Mouse (Mus musculus): ENCODE results near the gene Sap30l.
"Not testable (repeated sequence)": the region's sequence is repeated elsewhere in the genome, so short reads cannot be mapped to it uniquely, and the experiment has no call there.

Sap30l gene

DNA sequence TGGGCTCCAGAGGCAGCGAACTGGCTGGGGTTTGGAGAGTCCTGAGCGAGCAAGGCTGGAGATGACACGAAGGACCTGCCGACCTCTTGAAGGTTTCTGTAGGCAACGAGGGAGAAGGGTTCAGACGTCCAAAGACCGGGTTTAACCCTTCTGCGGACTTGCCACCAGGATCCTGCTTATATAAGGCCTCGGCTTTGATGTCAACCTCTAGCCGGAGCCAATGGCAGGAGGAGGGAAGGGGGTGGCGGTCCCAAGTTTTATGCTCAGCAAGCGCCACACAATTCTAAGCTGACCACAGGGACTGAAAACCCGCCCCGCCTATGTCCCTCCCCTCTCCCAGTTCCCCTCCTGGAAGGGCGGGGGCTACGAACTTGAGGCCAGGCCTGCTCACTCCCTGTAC lies 30.4 kb downstream of the Sap30l start:
- DNase-seq (ENCODE audit: low read depth, low spot score) = no peak

DNA sequence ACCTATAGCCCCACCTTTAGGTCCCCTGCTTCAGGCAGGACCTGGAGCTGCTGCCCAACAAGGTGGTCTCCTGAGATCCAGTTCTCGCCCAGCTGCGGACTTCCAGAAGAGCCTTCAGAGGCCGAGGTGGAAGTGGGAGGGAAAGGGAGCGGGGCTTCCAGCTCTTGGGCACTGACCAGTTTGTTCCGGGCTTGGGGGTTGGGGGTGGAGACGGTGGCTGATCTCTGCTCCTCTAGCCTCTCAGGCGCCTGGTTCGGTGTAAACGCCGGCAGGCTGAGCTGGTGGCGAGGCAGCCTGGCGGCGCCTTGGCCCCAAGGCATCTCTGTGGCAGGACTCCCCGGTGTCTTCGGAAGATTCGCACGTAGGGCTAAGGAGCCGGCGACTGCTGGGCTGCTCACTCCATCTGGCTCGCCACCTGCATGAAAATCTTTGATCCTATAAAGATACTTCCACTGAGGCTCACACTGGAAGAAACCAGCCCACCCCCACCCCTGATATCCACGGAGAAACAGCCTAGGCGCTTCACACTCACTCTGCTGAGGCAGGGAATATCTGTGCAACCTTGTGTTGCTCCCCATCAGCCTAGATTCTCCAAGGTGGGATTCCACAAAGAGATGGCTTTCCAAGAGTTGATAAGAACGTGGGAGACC lies 31.2 kb downstream of the Sap30l start, which contains the start of gene Hand1:
TSS of gene Hand1 (minus strand) at position 267 of the 650 bp plus-strand sequence.
- DNase-seq (ENCODE audit: low read depth, low spot score) = no peak

DNA sequence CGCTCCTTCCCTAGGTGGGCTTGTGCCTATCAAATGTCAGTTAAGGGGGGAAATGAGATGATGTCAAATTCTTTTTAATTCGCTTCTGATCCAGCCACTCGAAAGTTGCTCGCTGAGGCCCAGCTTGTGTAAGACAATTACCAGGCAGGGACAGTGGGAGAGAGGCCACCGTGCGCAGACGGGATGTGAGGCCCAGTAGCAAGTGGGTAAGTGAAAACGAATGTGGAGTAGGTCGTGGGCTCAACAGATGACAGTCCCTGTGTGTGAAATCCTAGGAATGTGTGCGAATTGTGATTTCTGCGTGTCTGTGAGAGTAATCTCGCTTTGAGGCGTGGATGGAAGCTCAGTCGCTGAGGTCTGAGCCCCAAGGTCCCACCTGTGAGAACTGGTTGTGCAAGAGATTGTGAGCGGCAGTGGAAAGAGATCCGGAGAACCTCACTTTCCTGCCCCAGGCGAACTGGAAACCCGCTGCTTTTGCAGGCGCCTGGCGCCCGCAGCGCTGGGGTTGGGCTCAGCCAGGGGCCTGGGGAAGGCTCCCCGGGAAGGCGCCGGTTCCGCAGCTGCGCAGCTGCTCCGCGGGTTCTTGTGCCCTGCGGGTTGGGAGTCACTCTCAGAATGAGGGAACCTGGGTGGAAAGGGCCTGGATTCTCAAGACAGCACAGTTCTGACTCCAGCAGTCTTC lies 32.0 kb downstream of the Sap30l start:
- DNase-seq (ENCODE audit: low read depth, low spot score) = no peak

DNA sequence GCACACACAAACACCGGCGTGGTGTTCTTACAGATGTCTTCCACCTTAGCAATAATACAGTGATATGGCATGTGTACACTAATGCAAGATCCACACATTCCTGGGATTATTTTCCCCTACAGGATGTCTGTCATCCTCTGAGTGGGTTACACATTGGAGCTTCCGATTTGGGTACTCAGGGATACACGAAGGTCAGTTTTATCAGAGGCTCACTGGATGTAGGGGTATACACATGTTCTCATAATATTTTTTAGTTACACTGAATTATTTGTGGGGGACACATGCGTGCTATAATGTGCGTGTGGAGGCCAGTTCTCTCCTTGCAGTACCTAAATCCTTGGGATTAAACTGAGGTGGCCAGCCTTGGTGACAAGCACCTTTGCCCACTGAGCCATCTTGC lies 32.6 kb downstream of the Sap30l start:
- no peak for DNase-seq (ENCODE audit: low read depth, low spot score)

DNA sequence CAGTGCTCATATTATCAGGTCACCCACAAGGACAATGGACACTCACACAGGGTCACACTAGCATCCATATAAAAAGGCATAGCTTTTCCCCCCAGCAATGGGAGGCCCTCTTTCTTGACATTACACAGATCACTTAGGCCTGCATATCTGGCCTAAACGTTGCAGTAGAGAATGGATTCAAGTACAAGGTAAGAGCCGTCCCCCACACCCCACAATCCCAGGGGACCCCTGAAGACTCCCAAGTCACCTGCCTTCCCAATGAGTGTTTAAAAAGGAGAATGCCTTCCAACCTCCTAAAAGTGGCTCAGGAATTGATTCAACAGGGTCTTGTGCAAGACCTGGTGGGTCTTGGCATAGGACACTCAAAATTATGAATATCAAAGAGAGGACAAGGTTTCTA lies 33.9 kb downstream of the Sap30l start:
- DNase-seq (ENCODE audit: low read depth, low spot score) = no peak

DNA sequence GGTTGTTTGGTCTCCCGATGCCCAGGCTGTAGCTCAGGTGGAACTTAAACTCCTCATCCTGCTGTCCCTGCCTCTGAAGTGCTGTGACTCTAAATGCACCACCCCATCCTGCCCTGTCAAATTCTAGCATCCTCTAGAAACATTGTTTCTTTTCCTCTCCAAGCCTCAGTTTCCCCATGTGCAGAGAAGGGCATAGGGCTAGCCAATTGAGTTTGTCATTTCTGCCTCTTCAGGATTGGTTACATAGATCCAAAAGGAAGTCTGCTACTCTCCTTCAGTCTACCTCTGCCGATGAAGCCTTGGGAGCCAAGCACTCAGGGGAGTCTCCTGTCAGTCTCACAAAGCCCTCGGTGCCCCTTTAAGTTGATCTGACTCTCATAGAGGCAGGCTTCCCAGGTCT lies 34.5 kb downstream of the Sap30l start:
- DNase-seq (ENCODE audit: low read depth, low spot score) = no peak

DNA sequence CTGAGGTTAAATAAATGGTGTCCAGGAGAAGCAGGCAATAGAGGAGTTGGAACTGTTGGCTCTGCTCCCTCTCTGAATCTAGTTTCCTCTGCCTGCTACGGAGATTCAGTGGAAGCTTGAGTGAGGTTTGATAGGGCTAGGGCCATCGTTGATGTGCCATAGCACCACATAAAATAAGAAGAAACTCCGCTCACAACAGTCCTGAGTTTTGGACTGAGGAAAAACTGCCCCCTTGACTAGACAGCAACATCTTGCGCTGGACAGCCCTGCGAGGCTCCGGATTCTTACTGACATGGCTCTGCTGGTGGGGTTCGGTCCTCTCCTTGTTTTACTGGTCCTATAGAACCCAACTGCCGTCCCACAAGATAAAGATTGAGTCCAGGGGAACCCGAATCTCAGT lies 35.0 kb downstream of the Sap30l start:
- no peak for DNase-seq (ENCODE audit: low read depth, low spot score)

DNA sequence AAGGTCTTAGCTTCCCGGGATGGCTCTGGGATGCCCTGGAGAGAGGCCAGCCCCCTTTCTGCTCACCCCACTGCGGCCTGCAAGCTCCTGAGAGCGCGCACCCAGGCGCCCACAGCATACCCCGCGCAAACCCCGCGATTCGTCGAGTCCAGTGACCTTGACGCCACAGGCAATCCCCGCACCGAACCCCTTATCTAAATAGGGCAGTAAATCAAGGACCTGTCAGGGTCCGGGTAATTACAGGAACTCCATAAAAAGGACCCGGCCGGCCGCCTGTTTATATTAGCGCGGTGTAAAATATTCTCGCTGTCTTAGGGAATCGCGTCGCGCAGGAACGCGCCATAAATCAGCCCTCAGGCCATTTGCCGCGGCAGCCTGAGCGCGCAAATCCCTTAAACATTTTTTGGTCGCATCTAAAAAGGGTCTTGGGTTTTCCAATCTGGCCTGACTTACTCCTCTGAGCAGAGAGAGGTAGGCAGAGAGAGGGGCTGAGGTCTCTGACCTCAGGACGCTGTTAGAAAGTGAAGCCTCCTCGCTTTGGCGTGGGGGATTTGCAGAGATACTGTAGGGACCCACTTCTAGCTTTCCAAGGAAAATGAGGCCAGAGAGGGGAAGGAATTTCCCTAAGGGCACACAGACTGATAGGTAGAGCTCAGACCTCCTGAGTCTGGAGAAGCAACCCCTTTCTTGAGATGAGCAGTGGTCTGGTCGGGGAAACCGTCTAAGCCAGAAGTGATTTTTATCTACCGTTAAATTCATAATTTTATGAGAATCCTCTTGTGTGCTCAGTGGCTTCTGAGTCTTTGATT lies 35.6 kb downstream of the Sap30l start:
- DNase-seq (ENCODE audit: low read depth, low spot score) = no peak

DNA sequence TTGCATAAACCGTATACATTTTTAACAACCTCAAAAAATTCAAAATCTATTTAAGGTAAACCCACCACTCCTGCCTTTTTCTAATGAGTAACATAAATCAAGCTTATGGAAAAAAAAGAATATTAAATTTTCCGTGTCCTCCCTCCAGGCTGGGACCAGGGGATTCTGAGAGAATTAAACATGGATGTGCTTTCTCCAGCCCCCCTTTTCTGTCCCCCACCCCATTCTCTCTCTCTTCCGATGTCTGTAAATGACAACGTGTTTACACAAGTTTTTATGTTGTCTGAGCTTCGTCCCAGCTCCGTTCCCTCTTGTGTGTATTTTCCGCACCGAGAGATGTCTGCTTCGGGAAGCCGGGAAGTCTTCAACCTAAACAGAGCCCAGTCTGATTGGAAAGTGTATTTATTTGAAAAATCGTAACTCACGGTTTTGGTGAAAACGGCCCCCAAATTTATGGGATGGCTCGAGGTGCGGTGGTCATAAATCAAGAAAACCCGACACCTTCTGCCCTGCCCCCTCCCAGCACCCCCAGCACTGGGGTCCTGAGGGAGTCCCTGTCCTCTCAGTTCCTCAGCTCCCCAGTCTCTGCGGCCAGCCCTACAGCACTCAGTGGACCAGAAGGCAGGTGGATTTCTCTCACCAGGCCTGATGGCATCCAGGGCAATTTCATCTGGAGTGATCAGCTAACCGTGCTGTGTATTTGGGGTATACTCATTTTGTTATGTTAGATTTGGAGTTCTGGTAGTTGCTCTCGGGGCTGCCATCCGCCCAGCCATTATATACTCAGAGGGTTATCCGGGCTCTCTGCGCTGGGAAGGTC lies 36.6 kb downstream of the Sap30l start:
- DNase-seq (ENCODE audit: low read depth, low spot score) = no peak

DNA sequence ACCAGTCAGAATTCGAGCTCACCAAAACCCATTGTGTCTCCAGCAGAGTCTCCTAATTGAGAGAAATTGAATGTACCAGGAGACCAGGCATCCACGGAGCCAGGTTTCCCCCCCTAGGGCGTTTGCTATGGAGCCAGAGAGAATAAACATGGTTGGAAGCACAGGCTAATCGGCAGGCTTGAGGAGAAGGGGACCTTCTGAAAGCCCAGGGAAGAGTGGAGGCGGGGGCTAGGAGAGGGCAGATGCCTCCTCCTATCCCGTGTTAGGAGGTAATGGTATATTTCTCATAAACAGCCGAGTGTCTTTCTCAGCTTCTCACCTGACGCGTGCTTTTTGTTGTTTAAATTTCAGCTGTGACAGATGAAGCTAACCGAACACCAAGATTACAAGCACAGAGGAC lies 39.5 kb downstream of the Sap30l start:
- no peak for DNase-seq (ENCODE audit: low read depth, low spot score)

DNA sequence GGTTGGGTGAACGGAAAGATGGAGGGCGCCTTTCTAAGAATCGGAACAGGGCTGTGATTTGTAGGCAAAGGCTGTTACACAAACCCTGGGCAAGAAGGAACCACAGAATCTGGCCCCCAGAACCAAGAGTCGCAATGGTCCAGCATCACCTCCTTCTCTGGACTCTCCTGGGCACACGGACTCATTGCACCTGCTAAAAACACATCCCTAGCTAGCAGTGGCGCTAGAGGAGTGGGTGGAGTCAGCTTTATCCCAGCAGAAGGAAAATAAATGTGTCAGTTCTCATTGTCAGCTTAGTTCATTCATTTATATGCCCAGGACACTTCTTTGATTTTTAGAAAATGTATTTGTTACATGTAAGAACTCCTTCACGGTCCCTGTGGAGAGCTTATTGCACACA lies 40.0 kb downstream of the Sap30l start:
- DNase-seq (ENCODE audit: low read depth, low spot score) = no peak

DNA sequence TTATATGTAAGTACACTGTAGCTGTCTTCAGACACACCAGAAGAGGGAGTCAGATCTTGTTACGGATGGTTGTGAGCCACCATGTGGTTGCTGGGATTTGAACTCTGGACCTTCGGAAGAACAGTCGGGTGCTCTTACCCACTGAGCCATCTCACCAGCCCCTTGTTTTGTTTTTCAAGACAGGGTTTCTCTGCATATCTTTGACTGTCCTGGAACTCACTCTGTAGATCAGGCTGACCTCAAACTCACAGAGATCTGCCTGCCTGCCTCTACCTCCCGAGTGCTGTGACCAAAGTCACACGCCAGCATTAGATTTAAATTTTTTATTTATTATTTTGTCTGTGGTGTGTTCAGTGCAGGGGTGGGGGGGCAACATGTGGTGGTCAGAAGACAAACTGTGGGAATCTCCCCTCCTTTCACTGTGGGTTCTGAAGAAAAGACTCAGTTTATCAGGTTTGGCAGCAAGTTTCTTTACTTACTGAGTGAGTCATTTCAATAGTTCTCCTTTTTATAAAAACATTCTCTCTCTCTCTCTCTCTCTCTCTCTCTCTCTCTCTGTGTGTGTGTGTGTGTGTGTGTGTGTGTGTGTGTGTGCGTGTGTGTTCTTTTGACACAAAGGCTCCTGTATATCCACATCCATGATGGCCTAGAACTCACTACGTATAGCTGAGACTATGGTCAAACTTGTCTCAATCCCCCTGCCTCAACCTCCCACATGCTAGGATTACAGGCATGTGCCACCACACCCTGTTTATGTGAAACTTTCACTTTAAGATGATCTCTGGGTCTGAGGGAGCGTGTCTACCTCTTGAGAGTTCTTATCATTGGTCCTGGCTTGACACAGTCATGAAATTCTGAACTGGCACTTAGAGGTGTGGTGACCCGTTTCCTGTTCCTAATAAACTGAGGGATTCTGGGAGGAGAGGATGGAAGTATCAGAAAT lies 45.3 kb downstream of the Sap30l start:
- not testable (repeated sequence) for DNase-seq (ENCODE audit: low read depth, low spot score)

DNA sequence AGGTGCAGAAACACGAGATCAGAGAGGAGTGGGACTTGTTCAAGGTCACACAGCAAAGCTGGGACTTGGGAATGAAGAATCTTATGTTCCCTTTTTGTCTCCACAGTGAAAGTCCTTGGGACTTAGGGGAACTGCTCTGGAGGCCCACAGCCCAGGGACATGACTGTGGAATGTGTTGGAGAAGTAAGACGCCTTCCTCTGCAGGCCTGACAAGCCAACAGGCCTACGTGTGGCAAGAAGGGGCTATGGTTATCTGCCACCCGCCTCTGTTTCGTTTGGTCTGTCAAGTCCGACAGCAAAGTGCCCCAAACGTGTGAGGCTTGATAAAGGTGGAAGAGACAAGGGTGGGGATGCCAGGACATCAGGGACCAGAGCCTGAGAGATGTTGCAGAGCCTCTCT lies 46.0 kb downstream of the Sap30l start:
- no peak for DNase-seq (ENCODE audit: low read depth, low spot score)

DNA sequence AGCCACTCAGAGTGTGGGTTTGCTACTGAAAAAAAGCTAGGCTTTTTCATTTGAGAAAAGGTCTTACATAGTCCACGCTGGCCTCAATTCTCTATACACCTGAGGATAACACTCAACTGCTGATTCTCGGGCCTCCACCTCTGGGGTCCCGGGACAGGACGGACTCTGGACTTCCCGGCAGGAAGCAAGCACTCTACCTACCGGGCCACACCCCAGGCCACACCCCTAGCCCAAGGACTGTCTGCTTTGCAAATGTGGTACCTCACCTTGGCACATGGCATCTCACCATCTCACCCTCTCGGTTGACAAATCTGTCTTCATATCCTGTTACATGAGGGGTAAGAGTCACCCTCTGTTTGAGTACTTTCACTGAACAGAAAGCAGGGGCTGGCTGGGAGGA lies 48.9 kb downstream of the Sap30l start:
- no peak for DNase-seq (ENCODE audit: low read depth, low spot score)

DNA sequence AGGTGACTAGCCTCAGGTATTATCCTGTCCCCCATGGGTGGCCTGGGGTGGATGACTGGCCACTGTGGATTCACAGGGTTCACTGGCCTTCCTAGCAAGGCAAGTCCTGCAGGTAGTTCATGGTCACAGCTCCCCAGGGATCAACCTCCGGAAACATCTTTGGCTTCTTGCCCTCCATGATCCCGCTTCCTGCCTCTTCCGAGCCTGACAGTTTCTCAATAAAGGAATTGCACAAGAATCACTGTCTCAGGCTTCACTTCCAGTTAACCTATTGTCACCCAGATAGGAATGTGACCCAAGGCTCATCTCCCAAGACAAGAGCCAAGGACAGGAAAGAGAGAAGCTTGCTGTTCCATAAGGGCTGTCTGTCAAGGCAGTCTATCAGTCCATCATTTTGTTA lies 49.5 kb downstream of the Sap30l start:
- no peak for DNase-seq (ENCODE audit: low read depth, low spot score)

DNA sequence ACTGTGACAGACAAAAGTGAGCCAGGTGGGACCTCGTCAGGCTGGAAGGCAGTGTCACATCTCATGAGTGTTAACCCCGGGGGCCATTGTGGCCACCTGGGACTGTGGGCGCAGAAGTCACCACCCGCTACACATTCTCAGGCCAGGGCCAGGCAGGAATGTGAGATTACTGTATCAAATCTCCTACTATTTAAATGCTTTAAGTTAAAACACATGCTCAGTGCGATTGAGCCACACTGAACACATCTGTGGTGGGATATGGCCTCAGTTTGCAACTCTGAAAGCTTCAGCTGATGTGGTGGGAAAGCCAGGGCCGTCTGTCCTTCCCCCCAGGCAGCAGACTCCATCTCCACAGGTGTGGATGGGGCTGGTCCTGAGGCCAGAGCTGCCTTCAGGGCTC lies 52.1 kb downstream of the Sap30l start:
- no peak for DNase-seq (ENCODE audit: low read depth, low spot score)

DNA sequence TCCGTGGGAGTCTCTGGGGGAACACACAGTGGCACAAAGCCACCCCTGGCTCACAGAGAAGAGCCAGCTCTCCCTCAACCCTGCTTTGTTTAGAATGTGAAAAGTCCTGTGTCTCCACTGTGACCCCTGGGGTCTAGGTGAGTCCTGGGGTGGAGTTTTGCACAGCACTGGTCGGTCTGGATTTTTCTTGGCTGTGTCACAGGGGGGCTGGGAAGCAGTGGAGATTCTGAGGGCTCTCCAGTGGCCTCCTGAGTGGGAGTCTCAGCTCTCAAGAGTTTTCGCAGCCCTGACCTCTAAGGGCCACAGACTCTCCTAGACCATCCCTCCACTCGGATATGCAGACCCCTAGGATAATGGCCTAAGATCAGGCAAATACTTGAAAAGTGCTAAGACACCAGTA lies 56.3 kb downstream of the Sap30l start:
- DNase-seq (ENCODE audit: low read depth, low spot score) = no peak

All from retina, postnatal 7 days (tissue).